Mouse (Mus musculus) natural killer cell, adult 2 months (primary cell): ENCODE measurements around the gene Wdr41.

Experiments used
- DNase-seq, 2 experiments: peaks; one replicate each; pipeline ENCODE4 v3.0.0; 2022; ENCODE audit warnings: low spot score in 2 of 2

The Wdr41 gene

GRCm38 (mm10) chr13:94976219-94977186, at the start of gene Wdr41:
Wdr41 (plus strand) TSS chr13:94976344.
- peak; percentile 79 to 89 for DNase-seq

GRCm38 (mm10) chr13:94928086-94928485, 48.1 kb upstream of the Wdr41 start:
- DNase-seq, result no peak

- DNase-seq, result no peak
These were observed 37.7 kb upstream of the Wdr41 start for GRCm38 (mm10) chr13:94938418-94938817.

- DNase-seq, result no peak
These were observed 36.0 kb upstream of the Wdr41 start for GRCm38 (mm10) chr13:94940104-94940503.

- DNase-seq, result peak in 1 of 2 experiments; percentile 18
These were observed 34.9 kb upstream of the Wdr41 start for GRCm38 (mm10) chr13:94941230-94941629.

GRCm38 (mm10) chr13:94955941-94956340, 20.2 kb upstream of the Wdr41 start:
- no peak for DNase-seq

- no peak for DNase-seq
These were observed 18.2 kb upstream of the Wdr41 start for GRCm38 (mm10) chr13:94957965-94958364.

- DNase-seq, result no peak
These were observed 6.1 kb upstream of the Wdr41 start for GRCm38 (mm10) chr13:94969992-94970553.

GRCm38 (mm10) chr13:94975828-94976218, 321 bp upstream of the Wdr41 start:
- DNase-seq, result no peak

GRCm38 (mm10) chr13:94979081-94979480, 2.9 kb downstream of the Wdr41 start:
- DNase-seq, result peak; percentile 8 to 21

- DNase-seq, result no peak
These were observed 14.4 kb downstream of the Wdr41 start for GRCm38 (mm10) chr13:94990516-94990915.

- DNase-seq, result peak in 1 of 2 experiments; percentile 16
These were observed 31.1 kb downstream of the Wdr41 start for GRCm38 (mm10) chr13:95007281-95007680.

- DNase-seq, result no peak
These were observed 33.1 kb downstream of the Wdr41 start for GRCm38 (mm10) chr13:95009261-95009660.

GRCm38 (mm10) chr13:95011546-95012257, 35.6 kb downstream of the Wdr41 start:
- DNase-seq, result no peak

- no peak for DNase-seq
These were observed 41.1 kb downstream of the Wdr41 start for GRCm38 (mm10) chr13:95017278-95017677.

- DNase-seq, result no peak
These were observed 41.8 kb downstream of the Wdr41 start for GRCm38 (mm10) chr13:95017916-95018315.

- DNase-seq, result no peak
These were observed 43.2 kb downstream of the Wdr41 start for GRCm38 (mm10) chr13:95019345-95019744.

GRCm38 (mm10) chr13:95020216-95020615, 44.1 kb downstream of the Wdr41 start:
- no peak for DNase-seq

GRCm38 (mm10) chr13:95030828-95031227, 54.7 kb downstream of the Wdr41 start:
- no peak for DNase-seq

- no peak for DNase-seq
These were observed 56.1 kb downstream of the Wdr41 start for GRCm38 (mm10) chr13:95032127-95032831.

GRCm38 (mm10) chr13:95032973-95033372, 56.8 kb downstream of the Wdr41 start:
- DNase-seq, result no peak

GRCm38 (mm10) chr13:95034094-95034493, 58.0 kb downstream of the Wdr41 start:
- no peak for DNase-seq
